Mouse (Mus musculus) thymus, adult 2 months (tissue): ENCODE measurements around the gene Grxcr1.

ENCODE experiments used
- CTCF ChIP-seq: fragments of 200-500 bp; IDR thresholded peaks from 2 replicates; pipeline ENCODE4 v1.5.1; 2012; ENCODE audit warnings: mild to moderate bottlenecking, control low read depth, low read length, moderate library complexity, borderline replicate concordance; ENCODE audit not compliant: control insufficient read depth, poor library complexity, insufficient read depth; ENCODE audit errors: extremely low read depth
- POLR2A ChIP-seq: fragments of 200-500 bp; IDR thresholded peaks from 2 replicates; pipeline ENCODE4 v1.6.1; 2012; ENCODE audit warnings: mild to moderate bottlenecking, low read length, control low read depth, moderate library complexity; ENCODE audit not compliant: control insufficient read depth, poor library complexity, insufficient read depth; ENCODE audit errors: extremely low read depth

DNA sequence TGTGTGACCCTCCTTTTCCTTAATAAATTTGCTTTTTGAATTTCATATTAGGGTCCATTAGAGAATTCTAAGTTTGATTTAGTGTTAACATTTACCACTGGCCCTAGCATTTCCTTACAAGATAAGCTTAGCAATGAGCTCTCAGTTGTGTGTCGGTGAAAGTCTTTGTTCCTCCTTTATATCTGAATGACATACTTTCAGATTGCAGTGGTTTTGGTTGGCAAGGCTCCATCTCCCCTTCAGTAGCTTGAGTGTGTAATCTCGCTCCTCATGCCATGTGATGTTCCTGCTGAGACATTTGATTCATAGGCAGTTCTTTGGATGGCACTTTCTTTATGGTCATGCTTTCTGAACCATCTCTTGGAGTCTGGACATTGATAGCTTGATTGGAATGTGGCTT lies 7.4 kb downstream of the Grxcr1 start:
- TF ChIP-seq CTCF (no peak), POLR2A (no peak)
